Mouse (Mus musculus) erythroblast, adult 5-6 weeks (primary cell): ENCODE results near the gene Erc1. TPM values are rescaled to one million over a fixed set of nuclear protein-coding genes. Genes with fewer than 3 reads are reported as not detected.
"Not testable (repeated sequence)": the region's sequence is repeated elsewhere in the genome, so short reads cannot be mapped to it uniquely, and the experiment has no call there.

Experiments used
- ATAC-seq: replicated peaks from 2 replicates; pipeline ENCODE4 v1.8.0; 2016; ENCODE audit warnings: moderate number of reproducible peaks, mild to moderate bottlenecking, moderate TSS enrichment, inconsistent platforms; ENCODE audit not compliant: poor library complexity, low FRiP score, severe bottlenecking
- total RNA-seq, 2 experiments: library from RNA; stranded (forward) in 1 of 2; stranded (reverse) in 1 of 2; fragments of 150-400 nt in 1 of 2; fragments of 200-764, 138-1000 nt in 1 of 2; gene quantifications; 2 replicates each; pipeline versions ENCODE4 v1.2.3 to v1.2.4; 2015 to 2017; ENCODE audit warnings: low replicate concordance in 2 of 2

Erc1 gene
- total RNA-seq, 2 experiments from 2014 or later, result 2.5 to 10.0 TPM

GRCm38 (mm10) chr6:119715234-119715633 lies 132.7 kb downstream of the Erc1 start:
- no peak for ATAC-seq

GRCm38 (mm10) chr6:119713961-119714360 lies 134.0 kb downstream of the Erc1 start:
- no peak for ATAC-seq

GRCm38 (mm10) chr6:119712486-119712885 lies 135.5 kb downstream of the Erc1 start:
- ATAC-seq, result no peak

GRCm38 (mm10) chr6:119711649-119712305 lies 136.2 kb downstream of the Erc1 start:
- no peak for ATAC-seq

- ATAC-seq, result no peak
Measured at GRCm38 (mm10) chr6:119709552-119709951, 138.4 kb downstream of the Erc1 start.

GRCm38 (mm10) chr6:119707911-119708310 lies 140.1 kb downstream of the Erc1 start:
- no peak for ATAC-seq

GRCm38 (mm10) chr6:119704899-119705298 lies 143.1 kb downstream of the Erc1 start:
- no peak for ATAC-seq

GRCm38 (mm10) chr6:119692754-119693153 lies 155.2 kb downstream of the Erc1 start:
- ATAC-seq, result no peak

- no peak for ATAC-seq
Measured at GRCm38 (mm10) chr6:119686470-119686869, 161.5 kb downstream of the Erc1 start.

GRCm38 (mm10) chr6:119680746-119681145 lies 167.2 kb downstream of the Erc1 start:
- no peak for ATAC-seq

- no peak for ATAC-seq
Measured at GRCm38 (mm10) chr6:119674811-119675209, 173.2 kb downstream of the Erc1 start.

- ATAC-seq, result no peak
Measured at GRCm38 (mm10) chr6:119674201-119674810, 173.7 kb downstream of the Erc1 start.

GRCm38 (mm10) chr6:119669746-119670145 lies 178.2 kb downstream of the Erc1 start:
- no peak for ATAC-seq

- ATAC-seq, result no peak
Measured at GRCm38 (mm10) chr6:119662936-119663335, 185.0 kb downstream of the Erc1 start.

GRCm38 (mm10) chr6:119661081-119661493 lies 186.9 kb downstream of the Erc1 start:
- no peak for ATAC-seq

GRCm38 (mm10) chr6:119658441-119658840 lies 189.5 kb downstream of the Erc1 start:
- no peak for ATAC-seq

GRCm38 (mm10) chr6:119657418-119658178 lies 190.4 kb downstream of the Erc1 start:
- ATAC-seq, result no peak

- ATAC-seq, result not testable (repeated sequence)
Measured at GRCm38 (mm10) chr6:119654777-119655176, 193.2 kb downstream of the Erc1 start.

- ATAC-seq, result no peak
Measured at GRCm38 (mm10) chr6:119643880-119644460, 204.0 kb downstream of the Erc1 start.

- ATAC-seq, result no peak
Measured at GRCm38 (mm10) chr6:119643178-119643728, 204.7 kb downstream of the Erc1 start.
